Mouse (Mus musculus) kidney, adult 2 months (tissue): ENCODE data around the gene Slc7a15.
"Not testable (repeated sequence)": the region's sequence is repeated elsewhere in the genome, so short reads cannot be mapped to it uniquely, and the experiment has no call there.

Experiments used
- CTCF ChIP-seq: fragments of 200-500 bp; conservative IDR thresholded peaks from 2 replicates; pipeline ENCODE4 v1.5.1; 2011; ENCODE audit warnings: low read depth, mild to moderate bottlenecking, control low read depth, low read length, moderate library complexity, mixed read lengths; ENCODE audit not compliant: insufficient read depth, insufficient read length
- POLR2A ChIP-seq: fragments of 200-500 bp; IDR thresholded peaks from one replicate; pipeline ENCODE4 v1.6.1; 2011; ENCODE audit warnings: low read depth, low read length, control low read depth

GRCm38 (mm10) chr12:8598966-8599365 lies at the start of gene Slc7a15:
- not testable (repeated sequence) for TF ChIP-seq POLR2A, CTCF
